Mouse (Mus musculus) neutrophil, adult 5-6 weeks (primary cell): ENCODE results near the gene Ckap5. TPM values are rescaled to one million over a fixed set of nuclear protein-coding genes. Genes with fewer than 3 reads are reported as not detected.
"Not testable (repeated sequence)": the region's sequence is repeated elsewhere in the genome, so short reads cannot be mapped to it uniquely, and the experiment has no call there.

Experiments used
- ATAC-seq: fragments of 151-379, 151-347 bp; 2 replicates; pipeline ENCODE4 v1.8.0; 2017; ENCODE audit warnings: mild to moderate bottlenecking, moderate TSS enrichment; ENCODE audit not compliant: insufficient number of reproducible peaks, poor library complexity, low FRiP score, severe bottlenecking; ENCODE audit errors: extremely low read depth
- total RNA-seq: library from RNA; stranded (forward); fragments of 200-1000 nt; gene quantifications from 2 replicates; pipeline ENCODE4 v1.2.3, GENCODE M21; 2017

The Ckap5 gene
- 31.4 and 35.0 TPM in 2 replicates for total RNA-seq

- ATAC-seq: peak; percentile 100
These were observed at the start of gene Ckap5 for GRCm38 (mm10) chr2:91526294-91527146. Ckap5 (plus strand) TSS chr2:91526762.

- ATAC-seq: no peak
These were observed 49.7 kb upstream of the Ckap5 start for GRCm38 (mm10) chr2:91476841-91477240.

DNA sequence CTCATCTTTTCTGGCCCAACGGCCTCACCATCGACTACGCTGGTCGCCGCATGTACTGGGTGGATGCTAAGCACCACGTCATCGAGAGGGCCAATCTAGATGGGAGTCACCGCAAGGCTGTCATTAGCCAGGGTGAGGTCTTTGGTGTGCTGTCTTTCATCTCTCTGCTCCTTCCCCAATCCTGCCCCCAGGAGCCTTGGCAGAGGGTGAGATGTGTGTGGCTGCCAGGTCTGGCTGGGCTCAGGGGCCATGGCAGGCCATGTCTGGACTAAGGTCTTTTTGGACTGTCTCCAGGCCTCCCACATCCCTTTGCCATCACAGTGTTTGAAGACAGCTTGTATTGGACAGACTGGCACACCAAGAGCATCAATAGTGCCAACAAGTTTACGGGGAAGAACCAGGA, 46.2 kb upstream of the Ckap5 start:
- ATAC-seq: no peak

GRCm38 (mm10) chr2:91480805-91481514, 45.6 kb upstream of the Ckap5 start:
- ATAC-seq: no peak

DNA sequence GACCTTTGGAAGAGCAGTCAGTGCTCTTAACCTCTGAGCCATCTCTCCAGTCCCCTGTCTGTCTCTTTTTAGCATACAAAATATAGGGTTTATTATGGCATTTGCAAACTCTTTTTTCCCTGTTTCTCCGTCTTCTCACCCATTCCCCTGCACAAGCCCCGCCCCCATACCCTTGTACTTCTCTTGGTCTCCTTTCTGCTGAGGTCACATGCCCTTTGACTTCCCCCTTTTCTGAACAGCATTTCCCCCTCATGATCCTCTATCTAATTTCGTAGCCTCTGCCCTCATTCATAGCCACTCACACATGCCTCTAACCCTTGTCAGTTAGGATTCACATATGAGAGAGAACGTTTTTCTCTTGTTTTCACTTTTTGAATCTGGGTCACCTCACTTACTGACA, 41.9 kb upstream of the Ckap5 start:
- no peak for ATAC-seq

- no peak for ATAC-seq
These were observed 41.3 kb upstream of the Ckap5 start for GRCm38 (mm10) chr2:91485256-91485655.

DNA sequence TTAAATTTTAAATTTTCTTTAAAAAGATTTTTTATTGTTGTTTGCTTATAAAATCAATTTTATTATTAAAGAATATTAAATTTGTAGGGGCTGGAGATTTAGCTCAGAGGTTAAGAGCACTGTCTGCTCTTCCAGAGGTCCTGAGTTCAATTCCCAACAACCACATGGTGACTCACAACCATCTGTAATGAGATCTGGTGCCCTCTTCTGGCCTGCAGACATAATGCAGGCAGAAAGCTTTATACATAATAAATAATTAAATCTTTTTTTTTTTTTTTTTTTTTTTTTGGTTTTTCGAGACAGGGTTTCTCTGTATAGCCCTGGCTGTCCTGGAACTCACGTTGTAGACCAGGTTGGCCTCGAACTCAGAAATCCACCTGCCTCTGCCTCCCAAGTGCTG, 39.3 kb upstream of the Ckap5 start:
- ATAC-seq: not testable (repeated sequence)

DNA sequence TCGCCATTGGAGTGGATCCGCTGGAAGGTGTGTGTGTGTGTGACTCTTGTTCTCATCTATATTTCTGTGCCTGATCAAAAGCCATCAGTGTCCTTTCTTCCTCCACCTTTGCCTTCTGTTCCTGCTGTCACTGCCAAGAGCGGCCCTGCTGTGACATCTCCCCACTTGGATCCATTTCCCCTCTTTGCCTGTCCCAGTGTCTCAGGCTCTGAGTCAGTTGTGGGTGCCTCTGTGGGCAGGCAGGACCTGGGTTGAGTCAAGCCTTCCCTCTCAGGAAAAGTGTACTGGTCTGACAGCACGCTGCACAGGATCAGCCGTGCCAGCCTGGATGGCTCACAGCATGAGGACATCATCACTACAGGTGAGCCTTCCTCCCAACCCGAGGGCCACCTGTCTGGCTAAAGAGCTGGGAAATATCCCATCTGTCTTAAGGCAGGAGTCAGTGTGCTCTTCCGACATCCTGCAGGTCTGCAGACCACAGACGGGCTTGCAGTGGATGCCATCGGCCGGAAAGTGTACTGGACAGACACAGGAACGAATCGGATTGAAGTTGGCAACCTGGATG, 34.4 kb upstream of the Ckap5 start:
- ATAC-seq: no peak

DNA sequence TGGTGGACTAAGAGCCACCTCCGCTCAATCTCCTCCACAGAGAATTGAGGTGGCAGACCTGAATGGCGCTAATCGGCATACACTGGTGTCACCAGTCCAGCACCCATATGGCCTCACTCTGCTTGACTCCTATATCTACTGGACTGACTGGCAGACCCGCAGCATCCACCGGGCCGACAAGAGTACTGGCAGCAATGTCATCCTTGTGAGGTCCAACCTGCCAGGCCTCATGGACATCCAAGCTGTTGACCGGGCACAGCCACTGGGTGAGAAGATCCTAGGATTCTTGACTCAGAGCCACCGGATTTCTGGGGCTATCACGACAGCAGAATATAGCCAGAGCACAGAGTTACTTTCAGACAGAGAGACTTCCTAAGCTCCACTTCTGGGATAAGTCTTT, 32.6 kb upstream of the Ckap5 start:
- no peak for ATAC-seq

- ATAC-seq: peak; percentile 51
These were observed 28.4 kb upstream of the Ckap5 start for GRCm38 (mm10) chr2:91498093-91498719.

GRCm38 (mm10) chr2:91508076-91508475, 18.5 kb upstream of the Ckap5 start:
- ATAC-seq: no peak

- ATAC-seq: no peak
These were observed 9.4 kb upstream of the Ckap5 start for GRCm38 (mm10) chr2:91517186-91517585.

GRCm38 (mm10) chr2:91527147-91527486, 555 bp downstream of the Ckap5 start:
- ATAC-seq: no peak

DNA sequence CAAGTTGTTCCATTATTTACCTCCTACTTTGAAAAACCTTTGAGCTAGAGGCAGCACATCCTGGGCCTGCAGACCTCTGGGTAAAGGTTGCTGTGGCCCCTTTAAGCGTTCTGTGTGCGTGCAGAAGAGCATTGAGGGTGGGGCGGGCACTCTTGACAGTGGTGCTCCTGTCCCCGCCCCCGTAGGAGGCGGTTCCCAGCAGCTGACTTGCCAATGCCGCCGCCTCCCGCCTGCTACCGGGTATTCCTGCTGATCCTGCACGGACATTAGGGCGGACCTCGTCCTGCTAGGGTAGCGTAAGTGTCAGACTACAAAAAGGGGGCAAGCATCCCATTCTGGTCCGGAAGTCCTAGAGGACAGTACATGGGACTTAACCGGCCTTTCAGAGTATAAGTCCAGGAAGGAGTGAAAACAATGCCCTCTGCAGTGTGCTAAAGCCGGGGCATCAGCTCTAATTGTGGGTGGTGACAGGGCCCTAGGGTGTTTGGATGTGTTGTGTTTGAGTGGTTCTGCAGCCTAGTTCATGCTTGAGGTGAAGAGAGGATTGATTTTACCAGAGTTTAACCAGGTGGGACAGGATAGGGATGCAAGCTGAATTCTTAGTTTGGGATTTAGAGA, 11.1 kb downstream of the Ckap5 start:
- ATAC-seq: peak; percentile 100

- ATAC-seq: no peak
These were observed 41.6 kb downstream of the Ckap5 start for GRCm38 (mm10) chr2:91568125-91568524.

DNA sequence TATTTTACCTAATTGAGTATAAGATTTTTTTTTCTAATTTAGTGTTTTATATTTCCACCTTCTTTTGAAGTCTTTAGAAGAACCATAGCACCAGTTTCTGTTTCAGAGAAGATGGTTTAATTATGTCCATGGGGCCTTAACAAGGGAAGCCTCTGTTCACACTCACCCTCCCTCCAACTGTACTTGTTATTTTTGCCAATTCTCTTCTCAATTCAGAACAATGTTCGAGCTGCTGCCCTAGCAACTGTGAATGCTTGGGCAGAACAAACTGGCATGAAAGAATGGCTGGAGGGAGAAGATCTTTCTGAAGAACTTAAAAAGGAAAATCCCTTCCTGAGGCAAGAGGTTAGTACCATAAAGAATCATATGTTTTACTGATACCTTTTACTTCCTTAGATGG, 54.3 kb downstream of the Ckap5 start:
- no peak for ATAC-seq

DNA sequence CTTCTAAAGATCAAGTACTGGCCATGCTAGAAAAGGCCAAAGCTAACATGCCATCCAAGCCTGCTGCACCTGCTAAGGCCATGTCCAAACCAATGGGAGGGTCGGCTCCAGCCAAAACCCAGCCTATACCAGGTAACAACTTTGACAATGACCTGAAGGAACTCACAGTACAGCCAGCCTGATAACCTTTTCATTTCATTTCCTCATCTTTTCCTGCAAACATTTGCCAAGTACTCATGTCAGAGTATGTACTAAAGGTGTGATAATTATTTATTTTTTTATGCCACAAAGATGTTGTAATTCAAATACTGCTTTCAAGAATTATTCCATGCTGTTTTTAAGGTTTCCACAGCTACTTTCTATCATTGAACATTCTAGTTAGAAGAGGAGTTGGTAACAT, 59.7 kb downstream of the Ckap5 start:
- ATAC-seq: no peak

DNA sequence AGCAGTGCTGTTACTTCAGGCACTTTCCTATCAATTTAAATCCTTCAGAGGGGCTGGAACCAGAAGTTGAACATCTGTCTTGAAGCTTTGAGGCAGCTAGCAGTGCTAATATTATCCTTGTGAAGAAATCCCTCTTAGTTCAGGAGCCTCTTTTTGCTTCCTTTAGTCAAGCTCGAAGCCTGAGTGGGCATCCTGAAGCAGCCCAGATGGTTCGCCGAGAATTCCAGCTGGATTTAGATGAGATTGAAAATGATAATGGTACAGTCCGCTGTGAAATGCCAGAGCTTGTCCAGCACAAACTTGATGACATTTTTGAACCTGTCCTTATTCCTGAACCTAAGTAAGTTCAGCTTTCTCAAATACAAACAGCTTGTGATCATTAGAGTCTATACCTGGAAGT, 73.9 kb downstream of the Ckap5 start:
- no peak for ATAC-seq

DNA sequence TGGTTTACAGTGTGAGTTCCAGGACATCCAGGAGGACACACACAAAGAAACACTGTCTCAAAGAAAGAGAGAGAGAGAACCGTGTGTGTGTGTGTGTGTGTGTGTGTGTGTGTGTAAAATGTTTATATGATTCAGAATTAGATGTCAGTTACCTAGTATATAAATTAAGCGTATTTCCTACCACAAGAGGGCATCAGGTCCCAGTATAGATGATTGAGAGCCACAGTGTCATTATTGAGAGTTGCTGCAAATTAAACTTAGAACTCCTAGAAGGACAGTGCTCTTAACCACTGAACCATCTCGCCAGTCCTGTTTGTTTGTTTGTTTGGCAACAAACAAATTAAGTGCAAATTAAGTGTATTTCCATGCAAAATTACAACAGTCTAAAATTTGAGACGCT, 75.8 kb downstream of the Ckap5 start:
- no peak for ATAC-seq
